Mouse (Mus musculus) limb, embryonic 11.5 days (tissue): ENCODE data around the gene Tenm4. TPM values are rescaled to one million over a fixed set of nuclear protein-coding genes. Genes with fewer than 3 reads are reported as not detected.

Experiments used
- ATAC-seq: fragments of 200-750 bp; cut with Nextera tagmentation; 2 replicates; pipeline ENCODE4 v1.8.0; 2017; ENCODE audit warnings: low read depth; ENCODE audit not compliant: insufficient number of reproducible peaks, low FRiP score, low TSS enrichment
- DNase-seq: peaks from one replicate; pipeline ENCODE4 v3.0.0-alpha.2; 2015; ENCODE audit warnings: low spot score
- H3K27ac ChIP-seq: fragments of 300-500 bp; sonication (generic); replicated peaks from 2 replicates; pipeline ENCODE4 v1.5.1; 2014; ENCODE audit warnings: low read depth, mild to moderate bottlenecking, low read length
- H3K27me3 ChIP-seq: fragments of 300-500 bp; sonication (generic); 2 replicates; pipeline ENCODE4 v1.6.1; 2014; ENCODE audit warnings: mild to moderate bottlenecking, low read length, mixed read lengths; ENCODE audit not compliant: control insufficient read depth, insufficient read depth
- H3K36me3 ChIP-seq: fragments of 300-500 bp; sonication (generic); 2 replicates; pipeline ENCODE4 v1.6.1; 2014; ENCODE audit warnings: mild to moderate bottlenecking, low read length, moderate library complexity, mixed read lengths; ENCODE audit not compliant: control insufficient read depth, insufficient read depth
- H3K4me1 ChIP-seq: fragments of 300-500 bp; sonication (generic); 2 replicates; pipeline ENCODE4 v1.6.1; 2014; ENCODE audit warnings: low read length, mixed read lengths; ENCODE audit not compliant: control insufficient read depth, insufficient read depth
- H3K4me2 ChIP-seq: fragments of 300-500 bp; sonication (generic); 2 replicates; pipeline ENCODE4 v1.6.1; 2014; ENCODE audit warnings: low read depth, mild to moderate bottlenecking, moderate library complexity; ENCODE audit not compliant: severe bottlenecking
- H3K4me3 ChIP-seq: fragments of 300-500 bp; sonication (generic); 2 replicates; pipeline ENCODE4 v1.5.1; 2014; ENCODE audit warnings: low read depth, low read length
- H3K9ac ChIP-seq: fragments of 300-500 bp; sonication (generic); 2 replicates; pipeline ENCODE4 v1.6.1; 2014; ENCODE audit warnings: mild to moderate bottlenecking, low read length
- H3K9me3 ChIP-seq: fragments of 300-500 bp; sonication (generic); 2 replicates; pipeline ENCODE4 v1.6.1; 2016; ENCODE audit warnings: low read length; ENCODE audit not compliant: control insufficient read depth
- WGBS: fragments of 180-500 bp; shearing (Covaris S2); extraction: QIAGEN DNeasy Blood & Tissue Kit; methylation state at CpG from one replicate; pipeline ENCODE4 v1.1.7; 2014; 5-methylcytosine and 5-hydroxymethylcytosine counted together
- polyA plus RNA-seq: library from polyadenylated mRNA; unstranded; fragments of >200 nt; fragmentation: Nextera tagmentation; extraction: Ambion mirVana; gene quantifications from 2 replicates; pipeline ENCODE4 v1.2.1, GENCODE M21; 2014

Tenm4 gene
- polyA plus RNA-seq, 1 experiment from 2014 or later, result 43.1 TPM

- Histone ChIP-seq H3K4me1 (peaks cover 3% of the 10 kb centered on the region; the same call in 1 of the 2 replicates), H3K4me3 (no peak overlapping the region), H3K4me2 (no peak overlapping the region), H3K27ac (0 out of 2 replicates have a peak overlapping the region, but pooled peaks have one; percentile 16), H3K27me3 (no peaks in the 10 kb centered on the region), H3K9me3 (no peaks in the 10 kb centered on the region), H3K36me3 (no peaks in the 10 kb centered on the region; the same call in 1 of the 2 replicates), H3K9ac (no peak overlapping the region)
- peak; percentile 31 for DNase-seq
- WGBS, result 40% methylated on average over 14 of the region's 14 CpGs
- no peak for ATAC-seq
Measured at GRCm38 (mm10) chr7:96718201-96719155, 547.4 kb downstream of the Tenm4 start.

GRCm38 (mm10) chr7:96719926-96720325 lies 548.9 kb downstream of the Tenm4 start:
- no peaks in the 10 kb centered on the region for H3K9me3 ChIP-seq
- no peak overlapping the region for H3K4me3 ChIP-seq
- H3K36me3 ChIP-seq, result no peaks in the 10 kb centered on the region; the same call in 1 of the 2 replicates
- H3K4me1 ChIP-seq, result peaks cover 3% of the 10 kb centered on the region; the same call in 1 of the 2 replicates
- DNase-seq (no peak), ATAC-seq (no peak)
- H3K4me2 ChIP-seq, result no peak overlapping the region
- WGBS, result 53% methylated on average over 1 of the region's 1 CpGs
- no peaks in the 10 kb centered on the region for H3K27me3 ChIP-seq
- H3K27ac ChIP-seq, result no peak overlapping the region
- H3K9ac ChIP-seq, result no peak overlapping the region

GRCm38 (mm10) chr7:96720465-96720864 lies 549.4 kb downstream of the Tenm4 start:
- no peak overlapping the region for H3K4me2 ChIP-seq
- H3K36me3 ChIP-seq, result no peaks in the 10 kb centered on the region; the same call in 1 of the 2 replicates
- 81% methylated on average over 5 of the region's 5 CpGs for WGBS
- no peak overlapping the region for H3K4me3 ChIP-seq
- no peaks in the 10 kb centered on the region for H3K9me3 ChIP-seq
- H3K27ac ChIP-seq, result no peak overlapping the region
- ATAC-seq (no peak), DNase-seq (no peak)
- H3K27me3 ChIP-seq, result no peaks in the 10 kb centered on the region
- H3K9ac ChIP-seq, result no peak overlapping the region
- H3K4me1 ChIP-seq, result peaks cover 3% of the 10 kb centered on the region; the same call in 1 of the 2 replicates

- 34% methylated on average over 3 of the region's 3 CpGs for WGBS
Measured at GRCm38 (mm10) chr7:96722796-96723195, 551.8 kb downstream of the Tenm4 start.

GRCm38 (mm10) chr7:96725603-96726002 lies 554.6 kb downstream of the Tenm4 start:
- H3K9me3 ChIP-seq, result no peaks in the 10 kb centered on the region
- DNase-seq (no peak), ATAC-seq (no peak)
- H3K36me3 ChIP-seq, result no peaks in the 10 kb centered on the region; the same call in 1 of the 2 replicates
- H3K27ac ChIP-seq, result no peak overlapping the region
- no peaks in the 10 kb centered on the region for H3K27me3 ChIP-seq
- no peak overlapping the region for H3K4me3 ChIP-seq
- H3K4me2 ChIP-seq, result no peak overlapping the region
- no peak overlapping the region for H3K9ac ChIP-seq
- H3K4me1 ChIP-seq, result no peaks in the 10 kb centered on the region
- WGBS, result 93% methylated on average over 5 of the region's 5 CpGs

More at GRCm38 (mm10) chr7:96722796-96723195, 551.8 kb downstream of the Tenm4 start:
- Histone ChIP-seq H3K9ac (no peak overlapping the region), H3K9me3 (no peaks in the 10 kb centered on the region), H3K27me3 (no peaks in the 10 kb centered on the region), H3K4me1 (peaks cover 3% of the 10 kb centered on the region; the same call in 1 of the 2 replicates), H3K36me3 (no peaks in the 10 kb centered on the region; the same call in 1 of the 2 replicates), H3K4me2 (no peak overlapping the region), H3K4me3 (no peak overlapping the region), H3K27ac (no peak overlapping the region)
- ATAC-seq (no peak), DNase-seq (no peak)

- H3K36me3 ChIP-seq, result no peaks in the 10 kb centered on the region
- no peak overlapping the region for H3K4me3 ChIP-seq
- H3K9me3 ChIP-seq, result no peaks in the 10 kb centered on the region
- H3K4me2 ChIP-seq, result no peak overlapping the region
- ATAC-seq, result no peak
- no peak for DNase-seq
- H3K4me1 ChIP-seq, result peaks cover 9% of the 10 kb centered on the region; the same call in 1 of the 2 replicates
- no peak overlapping the region for H3K27ac ChIP-seq
- H3K27me3 ChIP-seq, result no peaks in the 10 kb centered on the region
- no peak overlapping the region for H3K9ac ChIP-seq
- WGBS, result 94% methylated on average over 1 of the region's 1 CpGs
Measured at GRCm38 (mm10) chr7:96730360-96730759, 559.3 kb downstream of the Tenm4 start.

GRCm38 (mm10) chr7:96731947-96732346 lies 560.9 kb downstream of the Tenm4 start:
- Histone ChIP-seq H3K4me3 (no peak overlapping the region), H3K36me3 (no peaks in the 10 kb centered on the region; the same call in 1 of the 2 replicates), H3K4me2 (no peak overlapping the region), H3K27ac (no peak overlapping the region), H3K9ac (no peak overlapping the region), H3K9me3 (no peaks in the 10 kb centered on the region), H3K27me3 (no peaks in the 10 kb centered on the region), H3K4me1 (peaks cover 11% of the 10 kb centered on the region; the same call in 1 of the 2 replicates)
- ATAC-seq (no peak), DNase-seq (no peak)
- WGBS, result 84% methylated on average over 4 of the region's 4 CpGs

GRCm38 (mm10) chr7:96734315-96735058 lies 563.4 kb downstream of the Tenm4 start:
- Histone ChIP-seq H3K4me3 (no peak overlapping the region), H3K36me3 (no peaks in the 10 kb centered on the region; the same call in 1 of the 2 replicates), H3K9ac (no peak overlapping the region), H3K4me2 (no peak overlapping the region), H3K27ac (peak overlapping the region; percentile 0; the same call in 1 of the 2 replicates), H3K4me1 (peaks cover 17% of the 10 kb centered on the region), H3K9me3 (no peaks in the 10 kb centered on the region), H3K27me3 (no peaks in the 10 kb centered on the region)
- WGBS, result 33% methylated on average over 7 of the region's 7 CpGs
- peak; percentile 56; the same call in 1 of the 2 replicates for ATAC-seq
- no peak for DNase-seq
